Mouse (Mus musculus) liver, postnatal 0 days (tissue): ENCODE measurements at regions not wholly inside any gene's neighbourhood (a gene's known extent, or its start where the extent isn't known, plus 50 kb on each side); places are given as distances from the start of the nearest gene placed in this dataset.

ENCODE experiments used
- CTCF ChIP-seq: sonication (generic); IDR thresholded peaks from 2 replicates; pipeline ENCODE4 v1.5.1; 2016; ENCODE audit warnings: antibody characterized with exemption, low read depth
- EP300 ChIP-seq: IDR thresholded peaks from 2 replicates; pipeline ENCODE4 v1.6.1; 2016; ENCODE audit warnings: antibody characterized with exemption, low read depth, mild to moderate bottlenecking

DNA sequence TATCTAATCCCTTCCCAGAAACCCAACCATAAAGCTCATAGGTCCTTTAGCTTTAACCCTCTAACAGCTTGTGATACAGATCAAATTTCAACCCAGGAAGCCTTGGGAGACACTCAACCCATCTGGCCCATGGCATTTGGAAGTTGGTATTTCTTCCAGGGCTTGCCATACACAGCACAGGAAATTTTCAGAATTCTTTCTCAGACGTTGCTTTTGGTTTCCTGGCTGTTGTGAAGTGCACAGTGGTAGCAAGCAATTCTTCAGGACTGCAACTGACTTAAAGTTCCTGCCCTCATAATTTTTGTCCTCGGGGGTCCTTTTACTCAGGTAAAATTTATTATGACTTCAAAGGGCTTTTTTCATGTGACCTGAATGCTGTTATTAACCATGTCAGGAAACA lies 264.4 kb downstream of the Gxylt1 start:
- no peak for TF ChIP-seq CTCF
- TF ChIP-seq EP300, result no peak
